Mouse (Mus musculus) right cerebral cortex, postnatal 4 days (tissue): ENCODE measurements around the gene Ldhb.
"Not testable (repeated sequence)": the region's sequence is repeated elsewhere in the genome, so short reads cannot be mapped to it uniquely, and the experiment has no call there.

Experiments used
- DNase-seq: peaks from one replicate; pipeline ENCODE4 v3.0.0-alpha.2; 2022

Ldhb gene

DNA sequence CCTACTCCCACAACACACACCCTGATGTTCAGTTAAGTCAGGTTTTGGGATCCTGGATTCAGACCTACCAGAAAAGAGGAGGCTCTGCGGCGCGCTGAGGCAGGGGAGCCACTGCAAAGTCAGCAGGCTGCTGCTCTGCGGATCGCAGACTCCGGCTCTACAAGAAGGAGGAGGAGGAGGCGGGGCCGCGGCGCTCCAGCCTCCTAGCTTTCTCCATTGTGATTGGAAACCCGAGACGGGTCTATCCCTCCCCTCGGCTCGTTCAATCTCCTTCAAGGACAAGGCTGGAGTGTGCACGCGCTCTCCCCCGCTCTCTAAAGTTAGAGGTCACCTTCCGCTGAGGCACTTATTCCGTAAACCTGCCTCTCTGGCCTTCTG, at the start of gene Ldhb:
TSS of gene Ldhb (minus strand) at position 173 of the 378 bp plus-strand sequence.
- peak; percentile 81 for DNase-seq

DNA sequence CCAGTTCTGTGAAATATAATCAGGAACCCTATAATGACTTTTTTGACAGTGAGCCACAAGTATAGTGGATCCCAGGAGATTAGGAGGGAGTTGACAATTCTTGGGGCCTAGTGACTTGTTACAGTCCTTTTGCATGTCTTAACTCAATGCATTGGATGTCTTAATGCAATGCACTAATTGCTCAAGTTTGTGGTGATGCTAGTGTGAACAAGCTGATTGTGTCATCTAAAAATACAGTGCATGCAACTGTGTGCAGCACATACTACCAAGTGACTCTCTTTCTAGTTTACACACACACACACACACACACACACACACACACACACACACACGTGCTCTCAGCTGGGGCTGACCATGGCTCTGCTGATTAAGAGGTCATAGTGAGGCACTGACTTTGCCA, 48.2 kb upstream of the Ldhb start:
- DNase-seq, result no peak

GRCm38 (mm10) chr6:142551482-142551881, 43.7 kb upstream of the Ldhb start:
- DNase-seq, result no peak

- DNase-seq, result no peak
Measured at GRCm38 (mm10) chr6:142550871-142551270, 43.1 kb upstream of the Ldhb start.

DNA sequence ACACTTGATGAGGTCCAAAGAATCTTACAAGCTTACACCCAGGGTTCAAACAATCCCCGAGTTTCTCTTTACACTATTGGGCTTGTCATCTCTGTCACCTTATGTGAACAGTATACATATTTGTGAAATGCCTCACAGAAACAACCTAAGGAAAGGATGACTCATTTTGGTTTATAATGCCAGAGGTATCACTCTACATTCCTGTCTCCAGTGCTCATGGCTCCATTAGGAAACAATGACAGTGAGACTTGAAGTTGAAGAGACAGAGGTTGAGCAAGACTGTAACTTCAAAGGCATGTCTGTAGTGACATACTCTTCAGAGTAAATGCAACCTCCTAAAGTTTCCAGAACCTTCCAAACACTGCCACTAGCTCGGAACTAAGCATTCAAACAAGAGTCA, 40.6 kb upstream of the Ldhb start:
- no peak for DNase-seq

DNA sequence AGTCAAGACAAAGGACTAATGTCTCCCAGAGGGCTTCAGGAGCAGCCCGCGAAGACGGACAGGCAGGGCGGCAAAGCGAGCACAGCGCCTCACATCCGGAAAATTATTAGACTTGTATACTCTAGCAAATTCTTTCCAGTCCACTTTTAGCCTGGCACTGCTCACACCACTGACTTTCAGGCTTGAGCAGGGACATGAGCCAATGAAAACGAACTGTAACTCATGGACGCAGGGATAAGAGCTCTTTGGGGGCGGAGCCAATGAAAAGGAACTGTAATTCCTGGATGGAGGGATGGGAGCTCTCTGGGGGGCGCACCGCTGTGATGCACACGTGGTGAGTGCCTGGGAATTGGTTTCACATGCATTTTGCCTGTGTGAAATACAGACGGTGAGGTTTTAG, 37.4 kb upstream of the Ldhb start:
- no peak for DNase-seq

DNA sequence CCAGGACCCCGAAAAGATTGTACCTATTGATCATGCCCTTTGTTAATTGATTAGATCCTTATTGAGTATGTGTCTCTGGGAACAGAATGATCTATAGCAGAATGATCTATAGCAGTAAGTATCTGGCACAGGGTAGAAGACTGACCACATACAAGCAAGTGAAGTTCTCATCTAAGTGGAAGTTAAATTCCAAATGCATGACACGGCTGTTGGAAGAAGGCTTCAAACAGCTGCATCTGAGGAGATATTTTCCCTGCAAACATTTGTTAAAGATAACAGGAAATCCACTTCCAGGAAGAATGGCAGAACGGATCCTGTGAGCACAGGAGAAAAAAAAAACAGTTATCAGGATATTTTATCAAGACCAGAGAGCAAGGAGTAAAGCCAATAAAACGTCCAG, 35.9 kb upstream of the Ldhb start:
- DNase-seq, result no peak

DNA sequence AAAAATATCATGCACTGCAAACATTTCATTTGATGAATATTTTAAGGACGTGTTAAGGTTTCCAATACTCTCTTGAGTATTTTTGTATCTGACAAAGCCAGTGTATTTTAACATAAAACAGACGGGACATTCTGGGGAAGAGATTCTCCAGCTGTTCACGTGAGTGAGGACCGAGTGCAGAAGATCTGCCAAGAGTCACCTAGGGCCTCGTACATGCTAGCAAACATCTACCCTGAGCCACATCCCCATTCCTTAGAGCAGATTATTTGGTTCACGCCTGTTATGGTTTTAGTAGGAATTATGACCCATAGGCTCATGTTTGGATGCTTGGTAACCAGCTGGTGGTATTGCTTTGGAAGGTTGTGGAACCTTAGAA, 35.0 kb upstream of the Ldhb start:
- DNase-seq, result no peak

DNA sequence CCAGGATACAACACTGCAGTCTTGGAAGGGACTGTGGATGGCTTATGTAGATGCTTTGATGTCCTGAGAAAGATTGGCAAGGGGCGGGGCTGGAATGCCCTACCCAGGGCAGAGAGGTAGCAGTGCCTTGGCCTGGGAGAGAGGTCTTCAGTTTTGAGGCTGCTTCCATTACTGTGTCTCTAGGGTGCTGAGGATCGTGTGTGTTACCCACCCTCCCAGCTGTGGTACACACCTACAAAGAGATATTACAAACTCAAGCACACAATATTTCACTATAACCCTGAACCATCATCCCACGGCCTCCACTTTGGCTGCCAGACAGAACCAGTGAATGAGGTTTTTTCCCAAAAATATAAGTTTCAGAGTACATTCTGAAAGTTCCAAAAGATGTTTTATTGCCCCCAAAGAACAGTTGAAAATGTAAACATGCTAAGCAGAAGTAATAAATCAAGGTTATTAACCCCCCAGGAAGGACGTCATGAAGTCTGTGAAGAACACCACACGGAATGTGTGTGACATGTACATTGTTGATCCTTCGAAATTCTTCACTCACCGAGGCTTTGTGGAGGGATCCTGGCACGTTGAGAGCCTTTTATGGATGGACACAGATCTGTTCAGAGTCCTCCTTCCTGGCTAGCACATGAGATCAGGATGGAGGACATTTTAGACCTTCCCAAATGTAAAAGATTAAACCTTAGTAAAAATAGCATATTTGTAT, 34.5 kb upstream of the Ldhb start:
- DNase-seq, result no peak

DNA sequence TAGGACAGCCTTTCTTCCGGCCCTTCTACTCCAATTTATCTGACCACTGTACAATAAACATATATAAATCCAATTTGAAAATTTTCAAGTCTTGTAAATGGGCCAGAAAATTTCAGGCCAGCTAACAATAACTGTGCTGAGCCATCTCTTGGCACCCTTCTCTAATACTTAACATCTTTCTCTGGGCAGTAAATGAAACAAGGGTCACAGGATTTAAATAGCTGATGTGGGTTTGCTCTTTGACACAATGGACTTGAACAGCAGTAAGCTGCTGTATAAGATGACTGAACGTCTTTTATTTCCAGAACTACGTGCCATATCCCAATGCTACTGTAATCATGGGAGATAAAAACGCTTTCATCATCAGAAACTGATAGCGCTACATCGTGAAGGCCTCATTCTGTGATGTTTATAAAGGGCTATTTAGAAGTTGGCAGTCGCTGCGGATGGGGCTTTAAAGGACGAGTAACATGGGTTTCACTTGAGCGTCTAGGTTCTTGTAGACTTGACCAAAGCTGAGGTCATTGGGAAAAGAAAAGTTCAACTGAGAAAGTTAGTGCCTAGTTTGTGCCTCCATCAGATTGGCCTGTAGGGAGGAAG, 32.9 kb upstream of the Ldhb start:
- no peak for DNase-seq

DNA sequence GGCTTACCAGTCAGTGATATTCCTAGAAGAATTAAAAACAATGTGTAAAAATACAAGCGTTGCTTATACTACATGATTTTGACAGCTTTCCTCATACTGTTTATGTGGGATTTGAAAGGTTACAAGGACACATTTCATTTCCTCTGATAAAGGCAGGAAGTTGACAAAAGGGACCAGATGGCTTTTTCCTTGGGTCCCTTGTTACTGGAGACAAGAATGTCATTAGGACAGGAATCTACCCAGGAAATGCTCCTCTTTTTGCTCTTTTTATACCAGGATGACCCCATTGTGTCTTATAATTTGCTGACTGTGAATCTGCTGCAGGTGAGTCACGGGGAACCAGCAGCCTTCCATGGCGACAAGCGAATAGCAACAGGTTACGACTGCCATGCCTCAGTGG, 32.4 kb upstream of the Ldhb start:
- DNase-seq, result no peak

DNA sequence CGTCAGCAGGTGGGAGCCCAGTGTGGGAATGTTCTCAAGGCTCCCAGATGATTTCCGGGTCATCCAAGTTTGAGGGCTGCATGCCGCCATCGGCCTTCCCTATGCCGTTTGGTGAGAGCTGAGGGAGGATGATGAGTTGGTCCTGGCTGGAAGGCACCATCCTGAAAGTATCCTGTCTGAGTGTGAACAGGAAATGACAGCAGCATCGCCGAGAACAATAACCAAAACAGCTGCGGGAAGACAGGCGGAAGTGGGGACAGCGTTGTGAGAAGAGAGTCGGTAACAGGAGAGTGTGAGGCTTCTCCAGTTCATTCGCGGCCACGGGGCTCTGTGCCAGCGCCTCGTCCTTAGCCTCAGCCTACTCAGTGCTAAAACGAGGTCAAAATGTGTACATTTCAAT, 30.7 kb upstream of the Ldhb start:
- no peak for DNase-seq

DNA sequence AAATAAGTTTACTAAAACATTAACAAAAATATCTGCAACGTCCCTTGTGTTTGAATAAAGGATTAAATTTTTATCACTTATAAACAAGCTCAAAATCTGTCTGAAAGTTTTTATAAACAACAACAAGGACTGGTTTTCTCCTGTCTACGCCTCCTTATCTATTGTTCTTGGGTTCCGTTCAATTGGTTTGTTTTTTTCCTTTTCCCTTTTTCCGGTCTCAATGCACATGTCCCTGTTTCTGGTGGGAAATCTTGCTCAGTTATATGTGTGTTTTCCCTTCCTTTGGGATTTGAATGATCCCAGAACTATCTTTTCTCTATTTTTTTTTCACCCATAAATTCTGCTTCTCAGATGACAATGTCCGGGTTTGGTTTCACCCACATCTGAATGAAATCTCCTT, 25.7 kb upstream of the Ldhb start:
- no peak for DNase-seq

DNA sequence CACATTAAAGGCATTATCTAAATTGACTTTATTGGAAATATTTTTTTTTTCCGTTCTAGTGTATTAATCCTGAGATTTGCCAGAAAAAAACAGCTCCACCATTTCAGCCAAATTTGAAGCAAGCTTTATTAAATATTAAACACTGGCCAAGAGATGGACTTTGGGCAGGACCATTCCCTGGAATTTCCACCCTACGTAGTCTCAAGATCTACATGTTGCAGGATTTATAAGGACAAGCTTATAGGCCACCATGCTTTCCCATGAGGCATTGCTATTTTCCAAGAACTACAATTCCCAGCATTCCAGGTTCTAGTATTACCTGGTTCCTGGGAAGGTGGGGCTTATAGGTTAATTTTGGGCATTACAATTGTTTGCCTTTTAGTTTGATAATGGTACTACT, 24.9 kb upstream of the Ldhb start:
- no peak for DNase-seq

GRCm38 (mm10) chr6:142532141-142532540, 24.4 kb upstream of the Ldhb start:
- DNase-seq, result no peak

DNA sequence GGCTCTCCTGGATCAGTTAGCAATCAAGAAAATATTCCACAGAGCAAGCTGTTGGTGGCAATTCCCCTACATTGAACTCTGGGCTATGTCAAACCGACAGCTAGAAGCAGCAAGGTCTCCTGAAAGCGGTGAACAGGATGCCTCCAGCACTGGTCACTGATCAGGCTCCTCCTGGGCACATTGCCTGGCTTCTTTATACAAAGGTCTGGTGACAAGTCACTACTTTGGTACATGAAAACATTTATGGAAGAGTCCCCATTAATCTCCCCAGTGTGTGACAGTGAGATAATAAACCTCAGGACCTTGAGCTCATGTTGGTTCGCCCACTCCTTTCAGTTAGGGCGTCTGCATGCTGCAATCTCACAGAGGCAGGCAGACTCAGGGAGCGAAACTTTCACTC, 22.6 kb upstream of the Ldhb start:
- no peak for DNase-seq

DNA sequence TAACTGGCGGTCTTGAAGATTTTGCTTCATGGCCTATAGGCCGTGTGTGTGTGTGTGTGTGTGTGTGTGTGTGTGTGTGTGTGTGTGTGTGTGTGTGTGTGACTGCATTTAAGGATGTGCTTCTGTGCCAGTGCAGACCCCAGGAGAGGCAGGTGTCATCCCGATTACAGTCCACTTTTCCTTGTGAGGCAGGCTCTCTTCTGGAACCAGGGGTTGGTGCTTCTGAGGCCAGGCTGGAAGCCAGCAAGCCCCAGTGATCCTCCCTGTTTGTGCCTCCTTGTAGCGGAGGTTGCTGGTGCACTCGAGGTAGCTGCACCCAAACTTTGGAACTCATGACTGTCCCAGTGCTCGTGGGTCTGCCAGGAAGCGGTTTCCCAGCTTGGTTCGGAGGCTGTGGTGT, 21.9 kb upstream of the Ldhb start:
- DNase-seq, result no peak

GRCm38 (mm10) chr6:142527931-142528562, 20.3 kb upstream of the Ldhb start:
- no peak for DNase-seq

- DNase-seq, result peak; percentile 80
Measured at GRCm38 (mm10) chr6:142524635-142525308, 17.0 kb upstream of the Ldhb start.

GRCm38 (mm10) chr6:142521591-142522110, 13.9 kb upstream of the Ldhb start:
- DNase-seq, result no peak

- DNase-seq, result peak; percentile 8
Measured at GRCm38 (mm10) chr6:142519110-142519509, 11.4 kb upstream of the Ldhb start.

DNA sequence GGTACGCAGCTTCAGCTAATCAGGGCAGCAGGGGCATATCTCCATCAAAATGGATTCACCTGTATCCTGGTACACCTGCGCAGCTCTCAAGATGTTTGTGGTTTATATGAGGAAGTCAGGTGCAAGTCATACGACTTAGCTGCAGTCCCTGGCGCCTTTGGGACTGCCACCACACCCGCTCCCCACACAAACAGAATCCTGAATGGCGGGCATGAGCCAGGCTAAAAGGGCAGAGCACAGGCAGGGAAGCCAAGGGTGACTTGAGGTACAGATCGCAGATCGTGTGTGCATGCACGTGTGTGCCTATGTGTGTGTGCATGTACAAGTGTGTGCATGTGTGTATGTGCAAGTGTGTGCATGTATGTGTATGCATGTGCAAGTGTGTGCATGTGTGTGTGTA, 7.6 kb upstream of the Ldhb start:
- DNase-seq, result not testable (repeated sequence)

GRCm38 (mm10) chr6:142514912-142515311, 7.2 kb upstream of the Ldhb start:
- peak; percentile 78 for DNase-seq

DNA sequence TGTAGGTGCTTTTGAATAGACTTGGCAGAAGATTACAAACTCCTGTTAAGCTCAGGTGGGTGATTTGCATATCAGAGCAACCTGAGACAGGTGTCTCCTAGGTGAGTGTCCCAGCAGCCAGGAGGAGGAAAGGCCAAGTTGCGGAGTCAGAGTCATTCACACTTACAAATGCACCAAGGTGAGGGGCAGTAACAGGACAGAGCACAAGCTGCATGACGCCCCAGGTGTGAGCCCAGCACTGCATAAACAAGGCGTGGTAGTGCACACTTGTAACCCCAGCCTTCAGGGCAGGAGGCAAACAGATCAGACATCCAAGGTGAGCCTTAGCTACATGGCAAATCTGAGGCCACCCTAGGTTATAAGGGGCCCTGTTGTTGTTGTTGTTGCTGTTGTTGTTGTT, 5.1 kb upstream of the Ldhb start:
- no peak for DNase-seq
